Mouse (Mus musculus) spleen, adult 2 months (tissue): Measurements from ENCODE around the gene Smg5.
"Not testable (repeated sequence)": the region's sequence is repeated elsewhere in the genome, so short reads cannot be mapped to it uniquely, and the experiment has no call there.

ENCODE experiments used
- CTCF ChIP-seq: fragments of 200-500 bp; IDR thresholded peaks from 2 replicates; pipeline ENCODE4 v1.5.1; 2011; ENCODE audit warnings: mild to moderate bottlenecking, inconsistent platforms; ENCODE audit not compliant: insufficient read depth, insufficient read length, insufficient replicate concordance; ENCODE audit errors: extremely low read depth
- POLR2A ChIP-seq: fragments of 200-500 bp; IDR thresholded peaks from 2 replicates; pipeline ENCODE4 v1.6.1; 2011; ENCODE audit warnings: low read depth, low read length, inconsistent platforms

DNA sequence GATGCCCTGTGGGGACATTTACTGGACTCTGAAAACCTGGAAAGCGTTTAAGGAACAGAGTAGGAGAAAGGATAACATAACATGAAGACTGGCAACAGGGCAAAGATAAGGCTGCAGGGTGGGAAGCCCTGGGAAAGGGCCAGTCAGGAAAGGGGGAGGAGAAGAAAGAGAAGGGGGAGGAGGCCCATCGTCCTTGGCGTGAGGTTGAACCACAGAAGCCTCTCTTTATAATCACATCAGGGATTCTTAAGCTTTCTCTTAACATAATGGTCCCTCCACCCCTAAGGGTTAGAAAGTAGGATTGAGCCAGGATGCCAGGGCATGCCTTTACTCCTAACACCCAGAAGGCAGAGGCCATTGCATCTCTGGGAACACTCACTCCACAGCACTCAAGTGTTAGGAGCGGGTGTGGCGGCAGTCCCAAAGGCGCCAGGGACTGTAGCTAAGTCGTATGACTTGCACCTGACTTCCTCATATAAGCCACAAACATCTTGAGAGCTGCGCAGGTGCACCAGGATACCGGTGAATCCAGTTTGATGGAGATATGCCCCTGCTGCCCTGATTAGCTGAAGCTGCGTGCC is 47.8 kb upstream of the Smg5 start:
- TF ChIP-seq CTCF, POLR2A: not testable (repeated sequence)
